Mouse (Mus musculus) A20 (cell line): ENCODE results near the gene Slc1a3.
A peak's percentile ranks its signal among the peaks of the same experiment; 100 is the strongest.

Experiments
- DNase-seq: peaks from one replicate; pipeline ENCODE4 v3.0.0-alpha.2; 2011; ENCODE audit warnings: low read depth, low spot score

Slc1a3 gene

GRCm38 (mm10) chr15:8710146-8711006, at the start of gene Slc1a3:
Gene Slc1a3, minus strand, starts transcription at chr15:8710764.
- peak; percentile 87 for DNase-seq

GRCm38 (mm10) chr15:8759026-8759425, 48.5 kb upstream of the Slc1a3 start:
- no peak for DNase-seq

GRCm38 (mm10) chr15:8756441-8756840, 45.9 kb upstream of the Slc1a3 start:
- no peak for DNase-seq

- DNase-seq = no peak
These were observed 39.2 kb upstream of the Slc1a3 start for GRCm38 (mm10) chr15:8749762-8750161.

GRCm38 (mm10) chr15:8748771-8749170, 38.2 kb upstream of the Slc1a3 start:
- DNase-seq = no peak

GRCm38 (mm10) chr15:8741593-8741992, 31.0 kb upstream of the Slc1a3 start:
- no peak for DNase-seq

GRCm38 (mm10) chr15:8740724-8741123, 30.2 kb upstream of the Slc1a3 start:
- no peak for DNase-seq

GRCm38 (mm10) chr15:8738156-8738555, 27.6 kb upstream of the Slc1a3 start:
- DNase-seq = no peak

GRCm38 (mm10) chr15:8734363-8734739, 23.8 kb upstream of the Slc1a3 start:
- DNase-seq = no peak

- peak; percentile 73 for DNase-seq
These were observed 23.3 kb upstream of the Slc1a3 start for GRCm38 (mm10) chr15:8733669-8734362.

GRCm38 (mm10) chr15:8728861-8729260, 18.3 kb upstream of the Slc1a3 start:
- no peak for DNase-seq

GRCm38 (mm10) chr15:8722386-8723100, 12.0 kb upstream of the Slc1a3 start:
- DNase-seq = no peak

- no peak for DNase-seq
These were observed 11.2 kb upstream of the Slc1a3 start for GRCm38 (mm10) chr15:8721746-8722145.

- DNase-seq = no peak
These were observed 10.4 kb upstream of the Slc1a3 start for GRCm38 (mm10) chr15:8721005-8721404.

GRCm38 (mm10) chr15:8718496-8718895, 7.9 kb upstream of the Slc1a3 start:
- DNase-seq = no peak

- DNase-seq = peak; percentile 77
These were observed 6.5 kb upstream of the Slc1a3 start for GRCm38 (mm10) chr15:8717021-8717571.

GRCm38 (mm10) chr15:8716330-8716964, 5.9 kb upstream of the Slc1a3 start:
- DNase-seq = peak; percentile 85

- DNase-seq = peak; percentile 51
These were observed 5.1 kb upstream of the Slc1a3 start for GRCm38 (mm10) chr15:8715666-8716065.

GRCm38 (mm10) chr15:8712433-8712984, 1.9 kb upstream of the Slc1a3 start:
- DNase-seq = no peak

GRCm38 (mm10) chr15:8711630-8712310, 1.2 kb upstream of the Slc1a3 start:
- no peak for DNase-seq

GRCm38 (mm10) chr15:8709578-8709977, 986 bp downstream of the Slc1a3 start:
- DNase-seq = peak; percentile 54
